Mouse (Mus musculus) lung, adult 10 weeks (tissue): ENCODE results near the gene Olfr729. TPM values are rescaled to one million over a fixed set of nuclear protein-coding genes. Genes with fewer than 3 reads are reported as not detected.

Source experiments
- polyA plus RNA-seq: library from polyadenylated mRNA; stranded (reverse); fragments of 350-450 nt; fragmentation: Illumina TruSeq; extraction: RNeasy Lipid Tissue Mini Kit (QIAGEN cat#74804); gene quantifications from one replicate; pipeline ENCODE4 v1.2.3, GENCODE M21; 2014; ENCODE audit warnings: low read depth, low replicate concordance; ENCODE audit not compliant: insufficient read depth

Olfr729 gene
- polyA plus RNA-seq, result not detected

DNA sequence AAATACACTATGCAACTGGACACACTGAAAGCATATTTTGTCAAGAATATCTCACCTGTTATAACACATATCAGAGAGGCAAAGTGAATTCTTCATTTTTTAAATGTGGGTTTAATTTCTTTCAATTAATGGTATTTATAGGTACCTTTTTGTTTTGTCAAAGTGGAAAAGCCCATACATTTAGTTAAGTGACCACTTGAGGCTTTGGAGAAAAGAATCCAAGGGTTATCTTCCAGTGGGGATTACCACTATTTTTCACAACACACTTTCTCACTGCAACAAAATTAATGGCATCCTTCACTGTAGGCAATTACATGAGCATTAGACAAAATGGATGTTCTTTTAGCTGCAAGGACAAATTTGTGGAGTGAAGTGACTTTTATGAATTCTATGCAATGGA lies at the start of gene Olfr729:
TSS of gene Olfr729 (minus strand) at position 101 of the 400 bp plus-strand sequence.

DNA sequence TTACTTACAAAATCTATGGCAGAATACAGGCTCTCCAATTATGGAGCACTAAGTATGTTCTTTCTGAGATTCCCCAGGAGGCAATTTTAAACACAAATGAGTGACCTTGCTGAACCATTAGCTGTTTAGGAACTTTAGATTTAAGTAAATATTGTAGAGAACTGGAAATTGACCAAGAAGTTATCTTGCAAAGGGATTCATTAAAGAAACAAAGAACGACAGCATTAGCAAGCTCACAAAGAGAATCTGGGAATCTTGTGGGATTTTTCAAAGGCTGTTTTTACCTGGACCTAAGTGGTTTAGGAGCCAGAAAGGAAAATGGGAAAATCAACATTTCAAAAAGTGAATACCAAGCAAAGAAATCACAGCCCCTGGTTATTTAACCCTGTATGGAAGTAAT lies 35.4 kb upstream of the Olfr729 start, which contains the start of gene Olfr730:
TSS of gene Olfr730 (minus strand) at position 101 of the 400 bp plus-strand sequence.

DNA sequence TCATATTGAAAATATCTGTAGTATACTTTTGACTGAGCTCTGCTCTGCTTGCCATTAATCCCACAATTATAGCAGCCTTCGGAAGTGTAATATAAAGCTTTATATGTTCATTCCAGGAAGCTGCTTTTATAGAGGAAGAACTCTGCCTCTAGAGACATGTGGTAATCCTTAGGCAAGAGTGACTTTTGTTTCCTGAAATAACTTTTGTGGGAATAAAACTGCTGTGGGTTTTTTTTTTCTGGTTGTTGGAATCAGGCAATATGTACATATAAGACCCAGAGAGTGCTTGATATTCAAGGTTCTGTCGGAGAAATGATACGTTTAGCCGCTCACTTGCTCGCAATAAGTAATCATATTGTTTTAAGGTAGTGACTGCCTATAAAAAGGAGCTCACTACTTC lies 10.1 kb downstream of the Olfr729 start, which contains the start of gene Olfr728:
TSS of gene Olfr728 (minus strand) at position 101 of the 400 bp plus-strand sequence.

DNA sequence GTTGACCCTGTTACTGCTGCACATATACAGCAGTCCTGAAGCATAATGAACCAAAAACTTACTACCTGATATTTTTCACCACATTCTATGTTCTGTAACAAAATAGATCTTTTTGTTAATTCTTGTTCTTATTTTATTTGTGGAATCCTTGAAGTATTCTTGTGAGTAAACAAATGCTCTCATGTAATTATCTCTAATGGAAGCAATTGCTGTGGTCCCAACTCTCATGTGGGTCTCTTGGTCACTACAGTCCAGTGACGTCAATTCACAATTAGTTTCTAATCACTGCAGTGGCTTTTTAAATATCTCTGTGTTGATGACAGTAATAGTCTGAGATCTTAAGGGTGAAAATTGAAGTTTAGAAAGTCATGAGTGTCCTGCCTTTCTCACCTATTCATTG lies 29.8 kb downstream of the Olfr729 start, which contains the start of gene Olfr727:
TSS of gene Olfr727 (plus strand) at position 301 of the 400 bp plus-strand sequence.

Other genes with a start within 250 kb of the Olfr729 start
- gene Olfr723, start 221.1 kb downstream of the Olfr729 start, polyA plus RNA-seq, result not detected
- gene Olfr724, start 189.6 kb downstream of the Olfr729 start, polyA plus RNA-seq, result not detected
- not detected for gene Olfr725, start 112.5 kb downstream of the Olfr729 start, polyA plus RNA-seq
- gene Olfr726, start 62.0 kb downstream of the Olfr729 start, polyA plus RNA-seq, result not detected
- not detected for gene Olfr727, start 29.7 kb downstream of the Olfr729 start, polyA plus RNA-seq
- gene Olfr728, start 10.2 kb downstream of the Olfr729 start, polyA plus RNA-seq, result not detected
- not detected for gene Olfr730, start 35.3 kb upstream of the Olfr729 start, polyA plus RNA-seq
- gene Olfr731, start 89.0 kb upstream of the Olfr729 start, polyA plus RNA-seq, result not detected
- not detected for gene Olfr732, start 131.3 kb upstream of the Olfr729 start, polyA plus RNA-seq
- not detected for gene Olfr733, start 148.6 kb upstream of the Olfr729 start, polyA plus RNA-seq
- not detected for gene Olfr734, start 173.9 kb upstream of the Olfr729 start, polyA plus RNA-seq
- gene Olfr735, start 196.0 kb upstream of the Olfr729 start, polyA plus RNA-seq, result not detected
- gene Tlr11, start 205.0 kb upstream of the Olfr729 start, polyA plus RNA-seq, result 0.20 TPM
- not detected for gene Olfr736, start 228.3 kb upstream of the Olfr729 start, polyA plus RNA-seq